Mouse (Mus musculus) retina, postnatal 7 days (tissue): ENCODE results near the gene Car5a.

Experiments used
- DNase-seq: peaks from one replicate; pipeline ENCODE4 v3.0.0-alpha.2; 2012; ENCODE audit warnings: low read depth, low spot score

The Car5a gene

GRCm38 (mm10) chr8:121944831-121945230 is at the start of gene Car5a:
TSS of gene Car5a (minus strand) at chr8:121944904.
- no peak for DNase-seq

- DNase-seq, result no peak
These were observed 48.2 kb upstream of the Car5a start for GRCm38 (mm10) chr8:121992911-121993310.

- no peak for DNase-seq
These were observed 46.9 kb upstream of the Car5a start for GRCm38 (mm10) chr8:121991611-121992010.

- no peak for DNase-seq
These were observed 46.0 kb upstream of the Car5a start for GRCm38 (mm10) chr8:121990506-121991255.

- DNase-seq, result no peak
These were observed 43.2 kb upstream of the Car5a start for GRCm38 (mm10) chr8:121987892-121988291.

- DNase-seq, result no peak
These were observed 41.0 kb upstream of the Car5a start for GRCm38 (mm10) chr8:121985673-121986072.

- no peak for DNase-seq
These were observed 36.8 kb upstream of the Car5a start for GRCm38 (mm10) chr8:121981520-121981895.

GRCm38 (mm10) chr8:121980792-121981519 is 36.3 kb upstream of the Car5a start:
- DNase-seq, result no peak

- no peak for DNase-seq
These were observed 34.0 kb upstream of the Car5a start for GRCm38 (mm10) chr8:121978670-121979069.

- peak; percentile 50 for DNase-seq
These were observed 33.3 kb upstream of the Car5a start for GRCm38 (mm10) chr8:121977819-121978590.

GRCm38 (mm10) chr8:121973906-121974305 is 29.2 kb upstream of the Car5a start:
- no peak for DNase-seq

- DNase-seq, result no peak
These were observed 26.9 kb upstream of the Car5a start for GRCm38 (mm10) chr8:121971488-121972058.

GRCm38 (mm10) chr8:121970225-121970624 is 25.5 kb upstream of the Car5a start:
- no peak for DNase-seq

- DNase-seq, result no peak
These were observed 23.8 kb upstream of the Car5a start for GRCm38 (mm10) chr8:121968542-121968941.

GRCm38 (mm10) chr8:121967977-121968376 is 23.3 kb upstream of the Car5a start:
- no peak for DNase-seq

GRCm38 (mm10) chr8:121966714-121967448 is 22.2 kb upstream of the Car5a start:
- DNase-seq, result no peak

- no peak for DNase-seq
These were observed 21.4 kb upstream of the Car5a start for GRCm38 (mm10) chr8:121966110-121966509.

GRCm38 (mm10) chr8:121964716-121965512 is 20.2 kb upstream of the Car5a start:
- no peak for DNase-seq

GRCm38 (mm10) chr8:121962892-121963291 is 18.2 kb upstream of the Car5a start:
- no peak for DNase-seq

- DNase-seq, result no peak
These were observed 13.7 kb upstream of the Car5a start for GRCm38 (mm10) chr8:121958395-121958794.
